Mouse (Mus musculus) stomach, postnatal 0 days (tissue): ENCODE data around the gene Capzb.

Experiments used
- CTCF ChIP-seq: IDR thresholded peaks from 2 replicates; pipeline ENCODE4 v1.5.1; 2016; ENCODE audit warnings: antibody characterized with exemption, low read depth, mild to moderate bottlenecking, moderate library complexity
- EP300 ChIP-seq: optimal IDR thresholded peaks from 2 replicates; pipeline ENCODE3; 2016; ENCODE audit warnings: antibody characterized with exemption

GRCm38 (mm10) chr4:139250886-139251285 is 58.2 kb downstream of the Capzb start:
- TF ChIP-seq CTCF (no peak), EP300 (no peak)
